Mouse (Mus musculus) small intestine, adult 2 months (tissue): ENCODE measurements around the gene Hdac4. TPM values are rescaled to one million over a fixed set of nuclear protein-coding genes. Genes with fewer than 3 reads are reported as not detected.
A peak's percentile ranks its signal among the peaks of the same experiment; 100 is the strongest.

Experiments used
- H3K27ac ChIP-seq: fragments of 200-500 bp; 2 replicates; pipeline ENCODE4 v1.5.1; 2012; ENCODE audit warnings: low read depth, low read length, control low read depth, inconsistent platforms; ENCODE audit not compliant: insufficient read depth
- H3K27me3 ChIP-seq: fragments of 200-500 bp; 2 replicates; pipeline ENCODE4 v1.6.1; 2012; ENCODE audit warnings: mild to moderate bottlenecking, moderate library complexity, low read length, inconsistent platforms; ENCODE audit not compliant: control insufficient read depth, insufficient read depth
- H3K36me3 ChIP-seq: fragments of 200-500 bp; 2 replicates; pipeline ENCODE4 v1.6.1; 2012; ENCODE audit warnings: mild to moderate bottlenecking, low read length, control low read depth, inconsistent platforms; ENCODE audit not compliant: control insufficient read depth, insufficient read depth
- H3K4me1 ChIP-seq: fragments of 200-500 bp; 2 replicates; pipeline ENCODE4 v1.6.1; 2012; ENCODE audit warnings: low read length, inconsistent platforms, mixed read lengths; ENCODE audit not compliant: control insufficient read depth, insufficient read depth, insufficient read length
- H3K4me3 ChIP-seq: fragments of 200-500 bp; 2 replicates; pipeline ENCODE4 v1.5.1; 2012; ENCODE audit warnings: low read depth, mild to moderate bottlenecking, control low read depth, inconsistent platforms, low read length, moderate library complexity
- CTCF ChIP-seq: fragments of 200-500 bp; IDR thresholded peaks from 2 replicates; pipeline ENCODE4 v1.5.1; 2012; ENCODE audit warnings: low read depth, mild to moderate bottlenecking, control low read depth, inconsistent platforms, low read length, moderate library complexity, mixed read lengths; ENCODE audit not compliant: insufficient replicate concordance, insufficient read length; ENCODE audit errors: extremely low read depth
- POLR2A ChIP-seq: fragments of 200-500 bp; IDR thresholded peaks from 2 replicates; pipeline ENCODE4 v1.6.1; 2012; ENCODE audit warnings: low read depth, mild to moderate bottlenecking, control low read depth, inconsistent platforms, low read length, moderate library complexity
- WGBS: fragments of 180-500 bp; shearing (Covaris S2); methylation state at CpG from one replicate; pipeline ENCODE4 v1.1.7; 2018; 5-methylcytosine and 5-hydroxymethylcytosine counted together
- polyA plus RNA-seq: library from polyadenylated mRNA; depleted of rRNA; stranded (reverse); fragments of >200 nt; gene quantifications from 2 replicates; pipeline ENCODE4 v1.2.3, GENCODE M21; 2012

The Hdac4 gene
- polyA plus RNA-seq, 1 experiment: 21.0 TPM

DNA sequence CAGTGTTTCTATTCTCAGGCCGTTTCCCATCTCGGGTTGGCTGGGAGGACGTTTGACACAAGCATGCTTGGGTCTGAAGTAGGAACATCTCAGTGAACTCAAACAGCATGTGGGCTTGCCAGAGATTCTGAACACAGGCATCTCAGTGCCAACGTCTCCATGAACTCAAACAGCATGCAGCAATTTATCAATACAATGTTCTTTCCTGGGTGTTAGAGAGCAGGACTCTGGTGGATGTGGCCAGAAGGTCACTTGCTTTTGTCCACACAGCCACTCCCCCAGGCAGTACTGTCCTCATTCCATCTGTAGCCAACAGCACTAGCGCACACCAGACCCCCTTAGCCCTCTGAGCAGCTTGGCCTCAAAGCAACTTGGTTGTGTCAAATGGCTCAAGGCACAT lies 274.2 kb downstream of the Hdac4 start:
- TF ChIP-seq CTCF (no peak), POLR2A (no peak)
- 61% methylated on average over 5 of the region's 5 CpGs for WGBS
- no peaks in the 10 kb centered on the region for H3K27me3 ChIP-seq
- H3K4me1 ChIP-seq: no peaks in the 10 kb centered on the region
- H3K36me3 ChIP-seq: no peaks in the 10 kb centered on the region
- no peak overlapping the region for H3K4me3 ChIP-seq
- no peak overlapping the region for H3K27ac ChIP-seq

DNA sequence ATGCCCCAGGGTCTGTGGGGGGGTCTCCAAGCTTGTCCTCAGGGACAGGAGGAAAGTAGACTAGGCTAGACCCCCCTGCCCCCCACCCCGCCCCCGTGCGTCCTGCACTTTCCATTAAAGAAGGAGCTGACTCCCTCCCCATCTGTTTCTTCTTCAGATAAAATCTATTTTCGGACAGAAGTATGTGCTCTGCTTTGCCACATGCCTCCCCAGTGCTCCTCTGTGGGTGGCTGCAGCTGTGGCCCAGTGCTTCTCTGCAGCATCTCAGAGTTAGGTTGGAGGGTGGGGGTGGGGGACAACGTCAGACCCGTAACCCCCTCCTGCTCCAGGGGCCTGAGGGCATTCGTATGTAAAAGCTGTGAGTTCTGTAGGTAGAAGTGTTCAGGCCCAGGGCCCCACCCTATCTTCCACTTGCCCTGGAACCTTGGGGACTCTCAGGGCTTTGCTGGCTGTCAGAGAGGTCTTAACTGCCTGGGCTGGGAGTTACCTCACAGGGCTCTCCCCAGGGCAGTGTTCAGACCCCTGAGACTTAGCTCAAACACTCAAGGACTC lies 275.4 kb downstream of the Hdac4 start:
- Histone ChIP-seq H3K4me3 (no peak overlapping the region), H3K4me1 (no peaks in the 10 kb centered on the region), H3K27ac (no peak overlapping the region), H3K36me3 (no peaks in the 10 kb centered on the region), H3K27me3 (no peaks in the 10 kb centered on the region)
- TF ChIP-seq CTCF (no peak), POLR2A (no peak)
- 54% methylated on average over 7 of the region's 7 CpGs for WGBS

DNA sequence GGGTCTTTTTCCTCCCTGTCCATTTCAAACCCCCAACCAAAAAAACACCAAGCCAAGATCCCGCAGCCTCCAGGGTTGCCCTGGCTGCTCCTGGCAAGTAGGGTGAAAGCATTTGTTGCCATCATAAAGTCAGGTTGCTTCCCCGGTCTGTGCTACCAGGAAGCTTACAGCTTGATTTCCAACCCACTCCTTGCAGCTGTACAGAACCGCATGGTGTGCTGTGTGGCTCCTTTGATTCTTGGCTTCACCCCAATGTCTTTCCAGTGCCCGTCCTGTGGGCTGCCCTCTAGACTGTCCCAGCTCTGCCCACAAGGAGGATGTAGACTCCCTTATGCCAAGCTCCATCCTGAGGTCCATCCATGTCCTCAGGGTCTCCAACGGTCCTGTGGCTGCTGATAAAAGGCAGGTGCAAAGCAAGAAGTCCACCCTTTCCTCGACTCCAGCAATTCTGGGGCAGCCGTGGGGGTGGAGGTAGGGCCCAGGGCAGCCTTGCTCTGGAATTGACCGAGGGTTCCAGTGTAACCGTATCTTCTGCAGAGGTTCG lies 277.2 kb downstream of the Hdac4 start:
- no peak for TF ChIP-seq POLR2A
- no peak for TF ChIP-seq CTCF
- 70% methylated on average over 10 of the region's 10 CpGs for WGBS

DNA sequence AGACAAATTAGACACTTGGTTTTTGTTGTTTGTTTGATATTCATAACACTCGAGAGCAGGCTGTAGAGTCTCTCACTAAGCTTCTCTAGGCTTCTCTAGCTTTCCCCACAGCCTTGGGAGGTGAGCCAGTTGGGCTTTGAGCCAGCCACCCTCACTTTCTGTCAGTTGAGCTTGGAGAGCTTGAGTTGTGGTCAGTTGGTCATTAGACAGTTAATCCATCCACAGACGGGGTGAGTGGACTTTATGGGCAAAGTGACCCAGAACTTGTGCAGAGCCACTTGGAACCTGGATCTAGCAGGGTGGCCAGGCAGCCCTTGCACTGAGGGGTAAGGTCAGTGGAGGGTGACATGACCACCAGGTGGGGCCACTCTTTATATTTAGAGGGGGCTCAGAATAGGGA lies 277.9 kb downstream of the Hdac4 start:
- Histone ChIP-seq H3K27ac (no peak overlapping the region), H3K4me3 (no peak overlapping the region), H3K4me1 (no peaks in the 10 kb centered on the region), H3K36me3 (no peaks in the 10 kb centered on the region), H3K27me3 (no peaks in the 10 kb centered on the region)
- TF ChIP-seq CTCF (no peak), POLR2A (no peak)
- WGBS: 57% methylated on average over 2 of the region's 2 CpGs

More for the DNA sequence above, 277.2 kb downstream of the Hdac4 start:
- H3K4me1 ChIP-seq: no peaks in the 10 kb centered on the region
- no peak overlapping the region for H3K4me3 ChIP-seq
- no peaks in the 10 kb centered on the region for H3K27me3 ChIP-seq
- H3K36me3 ChIP-seq: no peaks in the 10 kb centered on the region
- H3K27ac ChIP-seq: no peak overlapping the region

DNA sequence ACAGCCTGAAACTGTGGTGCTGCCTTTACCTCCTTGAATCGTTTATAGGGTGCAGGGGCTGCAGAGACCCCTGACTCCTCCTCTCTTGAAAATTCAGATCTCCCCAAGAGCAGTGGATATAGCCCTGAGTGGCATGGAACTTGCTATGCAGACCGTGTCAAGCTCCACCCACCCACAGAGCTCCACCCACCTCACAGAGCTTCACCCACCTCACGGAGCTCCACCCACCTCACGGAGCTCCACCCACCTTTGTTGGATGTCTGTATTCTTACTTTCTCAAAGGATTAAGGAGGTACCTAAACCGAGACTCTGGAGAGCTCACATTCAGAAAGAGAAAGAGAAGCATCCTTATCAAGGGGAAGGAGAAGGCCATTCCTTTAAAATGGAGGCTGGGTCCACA lies 279.5 kb downstream of the Hdac4 start:
- TF ChIP-seq CTCF (no peak), POLR2A (no peak)
- WGBS: 73% methylated on average over 5 of the region's 5 CpGs
- H3K27ac ChIP-seq: no peak overlapping the region

DNA sequence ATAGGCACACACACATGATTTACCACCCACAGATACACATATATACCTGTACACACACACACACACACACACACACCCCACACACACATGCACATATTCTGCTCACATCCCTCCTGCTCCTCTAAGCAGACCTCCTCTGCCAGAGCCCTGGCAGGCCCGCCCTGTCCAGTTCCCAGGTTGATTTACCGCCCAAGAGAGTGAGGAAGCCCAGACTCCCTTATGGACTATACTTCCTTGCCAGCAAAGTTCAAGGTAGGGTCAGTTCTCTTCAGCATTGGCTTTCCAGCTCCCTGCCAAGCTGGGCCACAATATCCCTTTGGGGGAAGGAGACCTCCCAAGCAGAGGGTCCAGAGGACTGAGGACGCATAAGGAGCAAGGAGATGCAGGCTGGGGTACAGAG lies 280.9 kb downstream of the Hdac4 start:
- no peak for TF ChIP-seq POLR2A
- TF ChIP-seq CTCF: no peak
- no peak overlapping the region for H3K27ac ChIP-seq

More for the DNA sequence above, 279.5 kb downstream of the Hdac4 start:
- H3K4me3 ChIP-seq: no peak overlapping the region
- H3K4me1 ChIP-seq: no peaks in the 10 kb centered on the region
- no peaks in the 10 kb centered on the region for H3K36me3 ChIP-seq
- no peaks in the 10 kb centered on the region for H3K27me3 ChIP-seq

DNA sequence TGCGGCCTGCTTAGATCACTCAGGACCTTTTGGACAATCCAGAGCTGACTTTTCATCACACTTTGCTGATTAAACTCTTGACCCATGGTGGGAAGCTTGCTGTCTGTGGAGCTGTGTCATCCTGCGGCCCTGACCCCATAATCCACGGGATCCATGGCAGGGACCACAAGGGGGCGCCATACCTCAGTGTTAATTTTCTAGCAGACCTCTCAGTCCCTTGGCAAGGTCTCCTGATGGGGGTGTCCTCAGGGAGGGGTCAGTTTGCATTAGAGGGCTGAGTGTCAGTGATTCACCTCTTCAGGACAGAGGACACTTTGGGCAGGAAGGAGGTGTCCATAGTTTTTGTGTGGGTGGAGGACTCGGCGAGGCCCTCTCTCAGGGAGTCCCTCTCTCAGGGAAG lies 281.6 kb downstream of the Hdac4 start:
- Histone ChIP-seq H3K27ac (no peak overlapping the region), H3K36me3 (no peaks in the 10 kb centered on the region), H3K27me3 (no peaks in the 10 kb centered on the region), H3K4me3 (no peak overlapping the region), H3K4me1 (no peaks in the 10 kb centered on the region)
- 54% methylated on average over 6 of the region's 6 CpGs for WGBS
- TF ChIP-seq CTCF: peak; percentile 76; the same call in 1 of the 2 replicates
- TF ChIP-seq POLR2A: no peak

More for the DNA sequence above, 280.9 kb downstream of the Hdac4 start:
- 43% methylated on average over 3 of the region's 3 CpGs for WGBS
- Histone ChIP-seq H3K4me3 (no peak overlapping the region), H3K4me1 (no peaks in the 10 kb centered on the region), H3K36me3 (no peaks in the 10 kb centered on the region), H3K27me3 (no peaks in the 10 kb centered on the region)
